In the genomic region with DNA sequence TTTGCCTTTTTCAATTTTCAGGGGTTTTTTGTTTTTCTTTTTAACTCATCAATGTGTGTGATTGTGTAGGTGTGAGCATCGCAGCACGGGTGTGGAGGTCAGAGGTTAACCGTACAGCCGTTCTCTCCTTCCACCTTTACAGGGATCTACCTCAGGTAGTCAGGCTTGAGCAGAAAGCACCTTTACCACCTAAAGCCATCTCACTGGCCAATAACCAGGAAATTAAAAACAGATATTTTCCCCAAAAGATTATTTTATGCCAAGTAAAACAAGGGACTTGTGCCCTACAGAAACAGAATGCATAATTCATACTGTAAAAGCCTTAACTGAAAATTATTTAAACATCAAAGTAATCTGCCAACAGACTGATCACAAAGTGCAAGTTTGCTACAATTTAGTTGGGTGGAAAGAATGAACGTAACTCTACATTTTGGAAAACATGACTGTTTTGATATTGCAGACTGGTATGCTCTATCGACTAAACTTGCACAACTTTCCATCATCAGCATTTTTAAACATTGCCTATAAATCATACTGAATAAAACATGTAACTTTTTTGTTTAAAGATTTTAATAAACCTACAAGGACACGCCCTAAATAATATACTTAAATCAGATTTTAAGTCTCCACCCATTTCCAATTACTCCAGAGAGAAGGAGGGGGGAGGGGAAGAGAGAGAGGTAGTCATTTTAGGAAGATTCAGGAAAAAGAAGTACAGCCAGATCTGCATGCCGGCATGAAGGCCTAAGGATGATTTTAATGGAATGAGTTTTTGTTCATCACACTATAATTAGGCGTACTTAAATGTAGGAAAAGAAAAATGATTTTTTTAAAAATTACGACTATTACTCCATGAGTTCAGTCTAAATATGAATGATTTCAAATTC, we compare ENCODE assay signal across 8 mouse cellular contexts. TPM values are rescaled to one million over a fixed set of nuclear protein-coding genes. Genes with fewer than 3 reads are reported as not detected.
DNase-seq lines count a peak whose midpoint lies in the region; ATAC-seq and TF ChIP-seq lines count a peak whose summit lies in the region.

No protein-coding gene starts in this region.

- peak overlapping the region; percentile 98 for H3K9ac ChIP-seq in heart, embryonic 13.5 days
- H3K9ac ChIP-seq in liver, postnatal 0 days (replicated peaks) = peak overlapping the region; percentile 90; the same call in 1 of the 2 replicates

- H3K9me3 ChIP-seq in heart, embryonic 13.5 days = no peaks in the 10 kb centered on the region
- H3K9me3 ChIP-seq in liver, postnatal 0 days (ENCODE audit: low read length) = no peaks in the 10 kb centered on the region

- WGBS in heart, embryonic 13.5 days = 3% methylated on average over 10 of the region's 10 CpGs
- 12% methylated on average over 10 of the region's 10 CpGs for WGBS in liver, postnatal 0 days (ENCODE audit: insufficient replicate concordance)

- no peak for TF ChIP-seq EP300 in liver, postnatal 0 days (IDR thresholded peaks at IDR 0.05; ENCODE audit: low read depth)

- peaks cover 48% of the 10 kb centered on the region for H3K4me1 ChIP-seq in heart, embryonic 13.5 days
- peaks cover 34% of the 10 kb centered on the region for H3K4me1 ChIP-seq in liver, postnatal 0 days (ENCODE audit: insufficient read depth)

- peak overlapping the region; percentile 84 for H3K4me3 ChIP-seq in heart, embryonic 13.5 days
- H3K4me3 ChIP-seq in liver, postnatal 0 days (ENCODE audit: low read depth, low read length) = peak overlapping the region; percentile 78

- no peak for ATAC-seq in heart, embryonic 13.5 days (ENCODE audit: extremely low read depth, insufficient number of reproducible peaks, low FRiP score, low TSS enrichment)
- no peak for ATAC-seq in liver, postnatal 0 days

- no peak for TF ChIP-seq CTCF in liver, postnatal 0 days (IDR thresholded peaks at IDR 0.05; ENCODE audit: low read depth)

- H3K36me3 ChIP-seq in heart, embryonic 13.5 days = no peaks in the 10 kb centered on the region
- H3K36me3 ChIP-seq in liver, postnatal 0 days (replicated peaks; ENCODE audit: insufficient read depth, low read length) = no peaks in the 10 kb centered on the region

- H3K27ac ChIP-seq in heart, embryonic 13.5 days (replicated peaks) = peak overlapping the region; percentile 98
- peak overlapping the region; percentile 93; the same call in 1 of the 2 replicates for H3K27ac ChIP-seq in liver, postnatal 0 days (ENCODE audit: low read depth)

- H3K27me3 ChIP-seq in heart, embryonic 13.5 days (replicated peaks) = no peaks in the 10 kb centered on the region
- H3K27me3 ChIP-seq in liver, postnatal 0 days (ENCODE audit: insufficient read depth, low read length) = no peaks in the 10 kb centered on the region

- peak overlapping the region; percentile 90 for H3K4me2 ChIP-seq in heart, embryonic 13.5 days
- peak overlapping the region; percentile 83 for H3K4me2 ChIP-seq in liver, postnatal 0 days (ENCODE audit: low read depth, low read length)

- DNase-seq in kidney, adult 9 months = peak; percentile 39
- DNase-seq in kidney, postnatal 4 days = no peak
- DNase-seq in R1 (ENCODE audit: low read depth, low spot score) = peak; percentile 49
- DNase-seq in liver, postnatal 0 days = no peak
- DNase-seq in right cerebral cortex, postnatal 36 days (ENCODE audit: low spot score in 2 of 2) = no peak
- no peak for DNase-seq in T-cell, adult 2 months (ENCODE audit: low spot score)
- no peak for DNase-seq in frontal cortex, postnatal 10 days (ENCODE audit: low spot score in 2 of 2)

RNA-seq across cellular contexts. Expression of a gene that starts 1.1 kb away (rescaled TPM):
- polyA plus RNA-seq in heart, embryonic 13.5 days (2015; fragmentation: Nextera tagmentation; extraction: Ambion mirVana) = 52.9 and 62.3 TPM in 2 replicates
- polyA plus RNA-seq in liver, postnatal 0 days (2015; fragmentation: Nextera tagmentation; extraction: Ambion mirVana) = 16.5 and 17.7 TPM in 2 replicates

RNA-seq across cellular contexts. Expression of a gene that starts 45.4 kb away (rescaled TPM):
- polyA plus RNA-seq in heart, embryonic 13.5 days (2015; fragmentation: Nextera tagmentation; extraction: Ambion mirVana) = 197 and 216 TPM in 2 replicates
- polyA plus RNA-seq in liver, postnatal 0 days (2015; fragmentation: Nextera tagmentation; extraction: Ambion mirVana) = 21.2 and 24.2 TPM in 2 replicates

Comparison
In these comparisons a context has a peak if more than half of its experiments do, and no peak if none do; other contexts are left out.
1. DNase-seq: peak in kidney, adult 9 months (single experiment) and R1 (single experiment); none in kidney, postnatal 4 days (0 of 2), liver, postnatal 0 days (single experiment), right cerebral cortex, postnatal 36 days (0 of 2), T-cell, adult 2 months (single experiment) and frontal cortex, postnatal 10 days (0 of 2).